ENCODE assay signal across 24 mouse cellular contexts in the genomic region with DNA sequence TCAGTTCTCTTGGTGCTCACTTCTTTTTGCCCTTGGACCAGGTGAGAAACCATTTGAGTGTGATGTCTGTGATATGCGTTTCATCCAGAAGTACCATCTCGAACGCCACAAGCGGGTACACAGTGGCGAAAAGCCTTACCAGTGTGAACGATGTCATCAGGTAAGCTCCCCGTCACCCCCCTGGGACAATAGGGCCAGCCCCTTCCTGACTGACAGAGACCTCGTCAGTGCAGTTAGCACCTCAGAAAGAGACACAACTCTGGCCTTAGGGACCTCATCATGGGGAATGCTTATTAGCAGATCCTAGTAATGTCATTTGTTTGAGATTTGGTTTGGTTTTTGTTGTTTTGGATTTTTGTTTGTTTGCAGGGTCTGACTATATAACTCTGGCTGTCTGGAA. TPM values are rescaled to one million over a fixed set of nuclear protein-coding genes. Genes with fewer than 3 reads are reported as not detected.
"Had no signal": no experiment of that assay in that cellular context is flagged by ENCODE, and none has a peak within 500 bp of the region (broad histone marks: within the 10 kb centered on the region; RNA-seq: fewer than 3 reads in every experiment).

No protein-coding gene starts in this region.

- H3K9me3 ChIP-seq: limb, embryonic 12.5 days; limb, embryonic 15.5 days had no signal

- ATAC-seq: liver, postnatal 0 days; lung, postnatal 0 days had no signal

- H3K9ac ChIP-seq: limb, embryonic 12.5 days; limb, embryonic 15.5 days; liver, embryonic 14.5 days; liver, postnatal 0 days; lung, embryonic 14.5 days had no signal

- H3K27me3 ChIP-seq: limb, embryonic 12.5 days; limb, embryonic 15.5 days had no signal

- H3K4me3 ChIP-seq: limb, embryonic 12.5 days; limb, embryonic 15.5 days had no signal

- H3K4me2 ChIP-seq: limb, embryonic 12.5 days; limb, embryonic 15.5 days; liver, embryonic 11.5 days; lung, embryonic 14.5 days had no signal

- DNase-seq: kidney, adult 18-20 months; kidney, adult 9 months; kidney, postnatal 14 days; kidney, postnatal 4 days; left cerebral cortex, postnatal 4 days; liver, postnatal 0 days; lung, embryonic 14.5 days; midbrain, embryonic 14.5 days; right cerebral cortex, adult 18-20 months; right cerebral cortex, postnatal 14 days; right cerebral cortex, postnatal 4 days; thymus, adult 2 months; thymus, postnatal 14 days; thymus, postnatal 4 days had no signal

- H3K27ac ChIP-seq: limb, embryonic 12.5 days; limb, embryonic 15.5 days; liver, embryonic 14.5 days; macrophage had no signal

RNA-seq across cellular contexts. Expression of a gene that starts 58.8 kb away (rescaled TPM):
- total RNA-seq: layer of hippocampus, postnatal 14 days; left cerebral cortex, postnatal 14 days; left cerebral cortex, postnatal 4 days; midbrain, postnatal 0 days had no signal
- polyA plus RNA-seq: limb, embryonic 12.5 days; midbrain, embryonic 14.5 days; neural tube, embryonic 14.5 days had no signal
